Mouse (Mus musculus) erythroblast, embryonic 14.5 days (primary cell): ENCODE results near the gene Ntrk2.
"Not testable (repeated sequence)": the region's sequence is repeated elsewhere in the genome, so short reads cannot be mapped to it uniquely, and the experiment has no call there.

ENCODE experiments used
- GATA1 ChIP-seq: IDR thresholded peaks from 2 replicates; pipeline ENCODE4 v1.6.1; 2012; ENCODE audit warnings: low read length, inconsistent platforms, mixed read lengths
- TAL1 ChIP-seq: IDR thresholded peaks from 3 replicates; pipeline ENCODE4 v1.6.1; 2012; ENCODE audit warnings: low read length, inconsistent platforms, mixed read lengths

DNA sequence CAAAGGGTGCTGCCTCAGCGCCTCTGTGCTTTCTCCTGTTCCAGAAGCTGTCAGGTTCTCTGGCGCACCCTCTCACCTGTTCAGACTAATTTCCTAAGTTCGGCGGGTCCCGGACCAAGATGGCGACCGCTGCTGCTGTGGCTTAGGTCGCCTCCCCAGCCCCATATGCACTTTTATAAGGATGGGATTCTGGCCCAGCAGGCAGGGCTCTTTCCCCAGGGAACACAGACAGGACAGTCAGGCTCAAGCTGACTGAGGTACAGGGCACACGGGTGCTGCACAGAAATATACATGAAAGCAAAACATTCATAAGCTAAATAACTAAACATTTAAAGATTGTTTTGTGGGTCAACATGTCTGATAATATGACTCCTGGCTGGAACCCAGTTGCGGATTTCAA is 301.4 kb downstream of the Ntrk2 start:
- TF ChIP-seq GATA1, TAL1: not testable (repeated sequence)
